Mouse (Mus musculus): ENCODE measurements around the gene Ugt1a6a.

Gene Ugt1a6a

GRCm38 (mm10) chr1:88249596-88249995 is 115.0 kb downstream of the Ugt1a6a start:
- DNase-seq (ENCODE audit: low spot score in 2 of 2) = no peak

- no peak for DNase-seq (ENCODE audit: low spot score in 2 of 2)
Observed at GRCm38 (mm10) chr1:88250023-88250422, 115.4 kb downstream of the Ugt1a6a start.

- DNase-seq (ENCODE audit: low spot score in 2 of 2) = no peak
Observed at GRCm38 (mm10) chr1:88253106-88253505, 118.5 kb downstream of the Ugt1a6a start.

GRCm38 (mm10) chr1:88253540-88253939 is 118.9 kb downstream of the Ugt1a6a start:
- DNase-seq (ENCODE audit: low spot score in 2 of 2) = no peak

- no peak for DNase-seq (ENCODE audit: low spot score in 2 of 2)
Observed at GRCm38 (mm10) chr1:88254793-88255465, 120.3 kb downstream of the Ugt1a6a start.

GRCm38 (mm10) chr1:88255466-88255857 is 120.9 kb downstream of the Ugt1a6a start:
- no peak for DNase-seq (ENCODE audit: low spot score in 2 of 2)

GRCm38 (mm10) chr1:88255989-88256754 is 121.6 kb downstream of the Ugt1a6a start:
- DNase-seq (ENCODE audit: low spot score in 2 of 2) = no peak

- no peak for DNase-seq (ENCODE audit: low spot score in 2 of 2)
Observed at GRCm38 (mm10) chr1:88256886-88257663, 122.5 kb downstream of the Ugt1a6a start.

GRCm38 (mm10) chr1:88257681-88258080 is 123.1 kb downstream of the Ugt1a6a start:
- DNase-seq (ENCODE audit: low spot score in 2 of 2) = no peak

GRCm38 (mm10) chr1:88258361-88258760 is 123.8 kb downstream of the Ugt1a6a start:
- no peak for DNase-seq (ENCODE audit: low spot score in 2 of 2)

- DNase-seq (ENCODE audit: low spot score in 2 of 2) = no peak
Observed at GRCm38 (mm10) chr1:88258881-88259642, 124.5 kb downstream of the Ugt1a6a start.

GRCm38 (mm10) chr1:88259643-88260024 is 125.0 kb downstream of the Ugt1a6a start:
- no peak for DNase-seq (ENCODE audit: low spot score in 2 of 2)

GRCm38 (mm10) chr1:88260114-88260513 is 125.5 kb downstream of the Ugt1a6a start:
- DNase-seq (ENCODE audit: low spot score in 2 of 2) = no peak

- DNase-seq (ENCODE audit: low spot score in 2 of 2) = peak in 1 of 2 experiments; percentile 14
Observed at GRCm38 (mm10) chr1:88260604-88261377, 126.2 kb downstream of the Ugt1a6a start.

GRCm38 (mm10) chr1:88261706-88262105 is 127.1 kb downstream of the Ugt1a6a start:
- no peak for DNase-seq (ENCODE audit: low spot score in 2 of 2)

- no peak for DNase-seq (ENCODE audit: low spot score in 2 of 2)
Observed at GRCm38 (mm10) chr1:88262255-88262654, 127.6 kb downstream of the Ugt1a6a start.

GRCm38 (mm10) chr1:88262961-88263360 is 128.4 kb downstream of the Ugt1a6a start:
- DNase-seq (ENCODE audit: low spot score in 2 of 2) = no peak

- no peak for DNase-seq (ENCODE audit: low spot score in 2 of 2)
Observed at GRCm38 (mm10) chr1:88263778-88264177, 129.2 kb downstream of the Ugt1a6a start.

- DNase-seq (ENCODE audit: low spot score in 2 of 2) = no peak
Observed at GRCm38 (mm10) chr1:88264237-88264868, 129.7 kb downstream of the Ugt1a6a start.

- peak in 1 of 2 experiments; percentile 20 for DNase-seq (ENCODE audit: low spot score in 2 of 2)
Observed at GRCm38 (mm10) chr1:88264869-88265240, 130.2 kb downstream of the Ugt1a6a start.

Data from spleen, postnatal 14 days (tissue).